Mouse (Mus musculus): ENCODE measurements around the gene Nudcd2.

DNA sequence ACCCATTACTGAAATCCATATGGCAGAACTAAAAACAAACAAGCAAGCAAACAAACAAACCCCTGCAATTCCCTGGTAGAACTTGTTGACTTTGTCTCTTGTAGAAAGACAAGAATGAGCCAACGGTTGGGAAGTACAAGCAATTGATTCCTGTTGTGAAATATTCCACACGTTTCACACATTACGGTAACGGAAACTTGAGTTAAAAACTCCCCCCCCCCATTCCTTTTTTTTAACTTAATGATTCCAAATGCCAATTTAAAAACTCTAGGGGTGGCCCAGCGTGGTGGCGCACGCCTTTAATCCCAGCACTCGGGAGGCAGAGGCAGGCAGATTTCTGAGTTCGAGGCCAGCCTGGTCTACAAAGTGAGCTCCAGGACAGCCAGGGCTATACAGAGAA, 38.4 kb upstream of the Nudcd2 start, which contains the start of gene Mat2b:
- TF ChIP-seq CTCF (IDR thresholded peaks at IDR 0.05; ENCODE audit: control insufficient read depth, insufficient read depth, low read length) (no peak), POLR2A (IDR thresholded peaks at IDR 0.05; ENCODE audit: borderline replicate concordance, control insufficient read depth, low read depth, low read length) (no peak)
